Mouse (Mus musculus): ENCODE data around the gene Chrnb1.

Chrnb1 gene

GRCm38 (mm10) chr11:69804652-69804940 is 8.9 kb upstream of the Chrnb1 start:
- no peak for DNase-seq (ENCODE audit: low spot score in 2 of 2)

GRCm38 (mm10) chr11:69803786-69804651 is 8.3 kb upstream of the Chrnb1 start:
- peak in 1 of 2 experiments; percentile 59 for DNase-seq (ENCODE audit: low spot score in 2 of 2)

DNA sequence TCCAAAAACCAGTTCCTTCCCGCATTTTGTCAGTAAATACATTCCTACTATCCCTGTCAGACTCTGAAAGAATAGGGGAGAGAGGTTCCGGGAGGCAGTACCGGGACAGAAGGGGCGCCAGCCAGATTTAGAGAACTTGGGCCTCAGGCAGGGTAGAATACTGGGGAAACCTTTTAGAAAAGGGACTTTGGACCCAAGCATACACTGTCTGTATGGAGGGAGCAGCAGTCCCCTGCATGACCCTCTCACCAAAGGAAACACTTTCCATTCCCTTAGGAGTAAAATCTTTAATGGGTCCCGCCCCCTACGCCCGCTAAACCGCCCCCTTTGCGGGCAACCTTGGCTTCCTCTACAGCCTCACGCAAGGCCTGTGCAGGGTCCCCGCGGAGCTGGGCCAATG is 7.6 kb upstream of the Chrnb1 start:
- DNase-seq (ENCODE audit: low spot score in 2 of 2): no peak

- peak in 1 of 2 experiments; percentile 60 for DNase-seq (ENCODE audit: low spot score in 2 of 2)
Measured at GRCm38 (mm10) chr11:69802648-69803105, 6.9 kb upstream of the Chrnb1 start.

GRCm38 (mm10) chr11:69801379-69801977 is 5.7 kb upstream of the Chrnb1 start, which contains the start of gene Fgf11:
TSS of gene Fgf11 (minus strand) at chr11:69801857.
- no peak for DNase-seq (ENCODE audit: low spot score in 2 of 2)

DNA sequence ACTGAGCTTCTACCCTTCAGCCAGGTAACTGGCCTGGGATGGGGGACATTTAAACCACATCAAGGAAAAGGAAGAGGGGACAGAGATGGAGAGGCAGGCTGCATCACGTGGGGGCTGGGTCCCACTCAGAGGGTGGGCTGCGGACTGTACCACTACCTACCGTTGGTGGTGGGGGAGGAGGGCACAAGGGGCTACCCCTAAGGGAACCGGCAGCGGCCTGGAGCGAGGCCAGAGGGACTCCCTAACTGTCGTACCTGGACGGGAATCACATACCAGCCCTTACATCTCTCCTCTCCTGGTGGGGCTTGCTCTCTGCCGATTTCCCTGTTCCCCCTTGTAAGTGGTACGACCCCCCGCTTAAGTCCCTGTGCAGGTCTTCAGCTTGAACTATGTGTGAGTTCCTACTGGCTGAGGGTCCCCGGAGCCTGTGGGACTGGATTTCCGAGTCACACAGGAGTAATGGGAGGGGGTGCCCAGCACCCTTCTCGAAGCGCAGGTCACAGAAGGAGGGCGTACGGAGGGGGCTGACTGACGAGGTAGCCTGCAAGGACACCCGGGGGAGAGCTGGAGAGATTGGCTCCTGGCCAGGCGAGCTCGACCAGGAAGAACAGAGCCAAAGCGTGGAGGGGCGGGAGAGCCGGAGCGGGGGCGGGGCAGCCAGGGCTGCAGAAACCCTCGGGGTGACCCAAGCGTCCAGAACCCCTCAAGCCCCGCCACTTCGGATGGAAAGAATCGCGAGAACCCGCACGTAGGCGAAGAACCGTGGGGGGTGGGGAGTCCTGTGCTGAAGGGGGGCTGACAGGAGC is 4.9 kb upstream of the Chrnb1 start:
- no peak for DNase-seq (ENCODE audit: low spot score in 2 of 2)

DNA sequence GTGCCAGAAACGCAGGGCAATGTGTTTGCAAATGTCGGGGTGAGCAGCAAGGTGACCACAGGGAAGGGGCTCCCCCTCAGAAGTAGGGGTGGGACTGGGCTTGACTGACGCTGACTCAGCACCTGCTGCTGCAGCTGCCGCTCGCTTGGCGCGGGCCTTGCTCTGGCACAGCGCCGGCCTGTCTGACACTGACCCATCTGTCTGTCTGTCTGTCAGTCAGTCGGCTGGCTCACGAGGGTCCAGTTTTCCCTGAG is 4.3 kb upstream of the Chrnb1 start:
- DNase-seq (ENCODE audit: low spot score in 2 of 2): no peak

DNA sequence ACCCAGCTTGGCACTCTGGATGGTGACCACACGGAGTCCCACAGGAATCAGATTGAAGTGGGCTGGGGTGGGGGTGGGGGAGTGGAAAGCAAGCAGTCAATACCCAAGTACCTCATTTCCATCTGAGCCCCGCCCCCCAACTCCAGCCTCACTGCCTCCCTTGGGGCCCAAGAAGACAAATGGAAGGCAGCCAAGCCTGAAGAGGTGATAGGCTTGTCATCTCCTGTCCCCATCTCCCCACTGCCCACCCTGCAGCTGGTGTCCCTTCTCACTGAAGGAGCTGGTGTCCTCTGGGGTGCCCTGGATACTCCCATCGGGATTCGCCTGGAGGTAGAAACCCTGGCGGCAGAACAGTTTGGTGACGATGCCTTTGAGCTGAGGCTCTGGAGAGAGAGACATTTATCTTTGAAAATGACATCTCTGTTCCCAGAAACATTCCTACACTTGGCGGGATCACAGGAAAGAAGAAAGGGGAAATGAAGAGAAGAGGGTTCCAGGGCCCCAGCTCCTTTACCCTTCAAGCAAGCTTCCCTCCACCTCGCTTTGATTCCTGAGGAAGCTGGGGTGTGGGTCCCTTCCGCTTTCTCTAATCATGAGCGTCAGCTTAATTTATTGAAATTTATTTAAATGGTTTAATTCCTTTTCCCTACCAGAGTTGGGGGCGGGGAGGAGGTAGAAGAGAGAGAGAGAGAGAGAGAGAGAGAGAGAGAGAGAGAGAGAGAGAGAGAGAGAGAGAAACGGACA is 3.8 kb upstream of the Chrnb1 start:
- DNase-seq (ENCODE audit: low spot score in 2 of 2): no peak

- no peak for DNase-seq (ENCODE audit: low spot score in 2 of 2)
Measured at GRCm38 (mm10) chr11:69797924-69798323, 2.2 kb upstream of the Chrnb1 start.

GRCm38 (mm10) chr11:69795983-69796435 is 266 bp upstream of the Chrnb1 start:
- DNase-seq (ENCODE audit: low spot score in 2 of 2): no peak

DNA sequence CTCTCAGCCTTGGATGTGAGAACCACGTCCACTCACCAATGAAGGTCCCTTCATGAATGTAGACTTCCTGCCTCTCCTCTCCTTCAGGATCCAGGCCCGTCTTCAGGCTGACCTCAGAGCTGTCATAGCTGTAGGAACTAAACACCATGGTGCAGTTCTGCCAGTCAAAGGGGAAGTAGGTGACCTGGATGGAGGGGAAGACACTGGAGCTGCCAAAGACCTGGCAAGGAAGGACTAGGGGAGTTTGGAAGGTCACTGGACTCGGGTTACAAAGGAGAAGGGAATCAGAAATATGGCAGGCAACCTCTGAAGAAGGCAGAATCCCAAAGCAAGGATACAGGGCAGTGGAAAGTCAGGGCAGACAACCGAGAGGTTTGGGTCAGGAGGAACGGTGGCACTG is 2.3 kb downstream of the Chrnb1 start:
- DNase-seq (ENCODE audit: low spot score in 2 of 2): no peak

DNA sequence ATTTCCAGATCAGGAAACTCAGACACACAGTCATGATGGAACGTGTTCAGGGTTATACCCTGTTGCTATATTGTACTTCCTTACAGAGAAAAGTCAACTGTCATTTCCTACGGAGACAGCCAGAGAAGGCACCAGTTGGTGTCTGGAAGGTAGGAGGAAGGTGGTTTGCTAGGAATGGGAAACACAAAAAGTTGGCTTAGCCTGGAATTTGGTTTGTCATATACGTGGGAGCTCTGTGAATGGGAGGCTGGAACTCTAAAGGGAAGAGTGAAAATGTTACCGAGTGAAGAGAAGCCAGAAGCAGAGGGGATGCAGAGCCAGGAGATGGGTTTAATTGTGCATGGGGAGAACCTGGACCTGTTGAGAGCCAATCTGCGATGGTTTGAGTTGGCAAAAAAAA is 4.3 kb downstream of the Chrnb1 start:
- no peak for DNase-seq (ENCODE audit: low spot score in 2 of 2)

- DNase-seq (ENCODE audit: low spot score in 2 of 2): no peak
Measured at GRCm38 (mm10) chr11:69789431-69789830, 6.3 kb downstream of the Chrnb1 start.

DNA sequence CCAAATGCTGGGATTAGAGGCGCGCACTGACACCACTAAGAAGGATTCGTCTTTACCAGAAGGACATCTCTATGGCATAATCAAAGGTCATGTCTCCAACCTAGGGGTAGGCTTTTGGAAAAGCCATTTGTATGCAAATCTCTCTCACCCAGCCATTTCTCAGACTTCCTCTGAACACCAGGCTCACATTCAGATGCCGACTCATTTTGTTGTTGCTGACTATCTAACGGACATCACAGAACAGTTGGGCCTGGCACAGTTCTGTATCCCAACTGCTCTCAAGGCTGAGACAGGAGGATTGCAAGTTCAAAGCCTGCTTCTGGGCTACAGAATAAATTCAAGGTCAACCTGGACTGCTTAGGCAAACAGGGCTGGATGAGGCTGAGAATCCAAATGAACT is 8.4 kb downstream of the Chrnb1 start:
- no peak for DNase-seq (ENCODE audit: low spot score in 2 of 2)

DNA sequence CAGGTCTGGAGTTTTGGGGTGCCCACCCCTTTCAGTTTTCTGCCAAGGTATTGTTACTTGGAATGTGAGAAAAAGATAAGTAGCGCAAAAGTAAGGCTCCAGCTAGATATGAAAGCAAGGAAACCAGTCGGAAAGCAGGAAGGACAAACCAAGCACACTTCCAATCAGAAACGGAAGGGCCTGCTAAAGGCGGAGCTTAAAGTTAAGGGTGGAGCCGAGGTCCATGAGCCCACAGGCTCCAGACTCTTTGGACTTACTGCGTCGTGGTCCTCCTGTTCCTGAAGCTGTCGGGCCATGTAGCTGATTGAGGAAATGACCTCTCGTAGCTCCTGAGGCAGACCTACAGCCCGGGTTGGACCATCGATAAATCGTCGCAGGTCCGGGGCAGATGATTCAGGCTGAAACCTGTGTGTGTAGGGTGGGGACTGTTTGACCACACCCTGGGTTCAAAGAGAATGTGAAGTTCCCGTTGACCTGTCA is 10.9 kb downstream of the Chrnb1 start:
- DNase-seq (ENCODE audit: low spot score in 2 of 2): no peak

DNA sequence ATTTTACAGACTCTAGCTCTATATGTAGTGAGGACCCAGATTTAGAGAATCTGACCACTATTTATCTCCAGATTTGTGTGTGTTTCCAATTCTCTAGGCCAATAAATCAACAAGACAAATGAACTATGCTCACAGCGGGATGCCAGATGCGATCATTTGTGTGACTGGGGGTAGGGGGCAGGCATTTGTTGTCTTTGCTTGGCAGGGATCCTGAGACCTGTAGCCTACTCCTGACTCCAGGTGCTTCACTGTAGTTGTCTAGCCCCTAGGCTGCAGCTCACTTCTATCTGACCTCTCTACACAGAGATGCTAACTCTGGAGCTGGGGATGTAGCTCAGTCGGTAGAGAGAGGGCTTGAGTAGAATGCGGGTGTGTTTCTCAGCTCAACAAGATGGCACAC is 13.9 kb downstream of the Chrnb1 start:
- no peak for DNase-seq (ENCODE audit: low spot score in 2 of 2)

DNA sequence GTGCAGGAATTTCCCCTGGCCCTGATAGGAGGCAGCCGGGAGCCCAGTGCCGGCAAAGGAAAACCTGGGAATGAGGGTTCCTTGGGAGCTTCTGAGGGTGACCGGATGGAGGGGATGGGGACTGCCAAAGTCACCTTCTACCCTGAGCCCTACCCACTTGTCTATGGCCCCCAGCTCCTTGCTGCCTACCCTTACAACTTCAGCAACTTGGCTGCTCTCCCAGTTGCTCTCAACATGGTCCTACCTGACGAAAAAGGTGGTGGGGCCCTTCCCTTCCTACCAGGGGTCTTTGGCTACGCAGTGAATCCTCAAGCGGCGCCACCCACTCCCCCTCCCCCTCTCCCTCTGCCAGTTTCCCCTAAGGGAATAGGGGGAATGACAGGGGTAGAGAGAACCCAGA is 16.8 kb downstream of the Chrnb1 start:
- DNase-seq (ENCODE audit: low spot score in 2 of 2): no peak

DNA sequence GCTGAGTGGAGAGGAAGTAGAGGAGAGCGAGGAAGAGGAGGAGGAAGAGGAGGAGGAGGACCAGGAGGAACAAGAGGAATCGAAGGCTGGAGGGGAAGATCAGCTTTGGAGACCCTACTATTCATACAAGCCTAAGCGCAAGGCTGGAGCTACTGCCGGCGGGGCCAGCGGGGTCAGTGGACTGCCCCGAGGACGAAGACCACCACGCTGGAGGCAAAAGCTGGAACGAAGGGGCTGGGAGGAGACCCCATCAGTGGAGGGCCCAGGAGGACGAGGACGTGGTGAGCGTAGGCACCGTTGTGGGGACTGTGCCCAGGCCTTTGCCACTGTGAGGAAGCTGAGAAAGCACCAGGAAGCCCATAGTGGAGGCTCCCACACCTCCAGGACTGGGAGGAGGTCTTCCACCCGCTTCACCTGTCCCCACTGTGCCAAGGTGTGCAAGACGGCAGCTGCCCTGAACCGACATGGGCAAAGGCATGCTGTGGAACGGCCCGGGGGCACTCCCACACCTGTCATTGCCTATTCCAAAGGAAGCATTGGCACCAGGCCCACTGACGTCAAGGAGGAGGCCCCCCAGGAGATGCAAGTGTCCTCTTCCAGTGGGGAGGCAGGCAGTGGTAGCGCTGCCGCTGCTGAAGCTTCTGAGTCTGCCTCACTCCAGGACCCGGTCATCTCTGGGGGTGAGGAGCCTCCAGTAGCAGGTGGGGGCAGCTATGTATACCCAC is 17.3 kb downstream of the Chrnb1 start:
- DNase-seq (ENCODE audit: low spot score in 2 of 2): no peak

- DNase-seq (ENCODE audit: low spot score in 2 of 2): no peak
Measured at GRCm38 (mm10) chr11:69777504-69778257, 18.1 kb downstream of the Chrnb1 start.

DNA sequence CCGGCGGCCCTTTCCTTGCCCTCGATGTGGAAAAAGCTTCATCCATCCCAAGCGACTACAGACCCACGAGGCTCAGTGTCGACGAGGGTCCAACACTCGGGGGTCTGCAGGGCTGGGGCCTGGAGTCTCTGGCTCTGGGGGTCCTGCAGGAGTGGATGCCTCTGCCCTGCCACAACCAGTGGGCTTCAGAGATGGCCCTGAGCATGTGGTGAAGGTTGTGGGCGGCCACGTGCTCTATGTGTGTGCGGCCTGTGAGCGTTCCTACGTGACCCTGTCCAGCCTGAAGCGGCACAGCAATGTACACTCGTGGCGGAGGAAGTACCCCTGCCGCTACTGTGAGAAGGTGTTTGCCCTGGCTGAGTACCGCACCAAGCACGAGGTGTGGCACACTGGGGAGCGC is 19.3 kb downstream of the Chrnb1 start:
- no peak for DNase-seq (ENCODE audit: low spot score in 2 of 2)

DNA sequence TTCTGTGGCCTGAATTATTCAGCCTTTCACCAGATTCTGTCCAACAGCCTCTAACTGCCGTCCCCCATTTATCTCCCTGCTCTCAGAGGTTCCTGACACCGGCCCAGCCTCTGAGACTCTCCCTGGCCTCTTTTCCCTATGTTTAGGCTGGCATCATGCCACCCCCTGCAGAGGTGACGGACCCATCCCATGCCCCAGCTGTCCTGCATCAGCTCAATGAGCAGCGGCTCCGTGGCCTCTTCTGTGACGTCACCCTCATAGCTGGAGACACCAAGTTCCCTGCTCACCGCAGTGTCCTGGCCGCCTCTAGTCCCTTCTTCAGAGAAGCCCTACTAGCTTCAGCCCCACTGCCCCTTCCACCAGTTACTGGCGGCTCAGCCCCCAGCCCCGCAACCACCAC is 20.0 kb downstream of the Chrnb1 start:
- no peak for DNase-seq (ENCODE audit: low spot score in 2 of 2)
